Mouse (Mus musculus): ENCODE measurements at regions not wholly inside any gene's neighbourhood (a gene's known extent, or its start where the extent isn't known, plus 50 kb on each side); places are given as distances from the start of the nearest gene placed in this dataset.

- no peak for TF ChIP-seq CTCF (IDR thresholded peaks at IDR 0.05; ENCODE audit: low read depth)
- no peak for TF ChIP-seq EP300 (optimal IDR thresholded peaks at IDR 0.05)
Measured at GRCm38 (mm10) chr3:136462747-136463146, 136.9 kb upstream of the Bank1 start.

Data from stomach, postnatal 0 days (tissue).